Mouse (Mus musculus) G1E (cell line): ENCODE data around the gene Efs.

Source experiments
- CTCF ChIP-seq: IDR thresholded peaks from 2 replicates; pipeline ENCODE4 v1.5.1; 2012; ENCODE audit warnings: low read depth, low read length, inconsistent platforms, mixed read lengths
- GATA1 ChIP-seq: IDR thresholded peaks from 2 replicates; pipeline ENCODE4 v1.6.1; 2012; ENCODE audit warnings: borderline replicate concordance, low read length, inconsistent platforms, mixed read lengths

- TF ChIP-seq CTCF (no peak), GATA1 (no peak)
Measured at GRCm38 (mm10) chr14:54893651-54894181, 32.2 kb downstream of the Efs start.
